Mouse (Mus musculus) bone marrow macrophage, adult 2 months (primary cell): ENCODE results near the gene Vwa7.

Experiments used
- CTCF ChIP-seq: IDR thresholded peaks from 2 replicates; pipeline ENCODE4 v1.5.1; 2012; ENCODE audit warnings: low read depth, mild to moderate bottlenecking, low read length, moderate library complexity
- POLR2A ChIP-seq: IDR thresholded peaks from 2 replicates; pipeline ENCODE4 v1.6.1; 2012; ENCODE audit warnings: mild to moderate bottlenecking, low read depth, low read length, borderline replicate concordance

DNA sequence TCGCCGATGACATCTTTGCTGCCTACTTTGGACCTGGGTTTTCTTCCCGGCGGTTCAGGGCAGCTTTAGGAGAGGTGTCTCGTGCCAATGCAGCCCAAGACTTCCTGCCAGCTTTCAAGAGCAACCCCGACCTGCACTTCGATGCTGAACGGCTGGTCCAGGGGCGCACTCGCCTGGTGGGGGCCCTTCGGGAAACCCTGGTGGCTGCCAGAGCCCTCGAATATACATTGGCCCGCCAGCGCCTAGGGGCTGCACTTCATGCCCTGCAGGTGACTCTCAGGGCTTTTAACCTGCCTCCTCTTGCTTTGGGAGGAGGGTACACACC lies 1.3 kb downstream of the Vwa7 start:
- no peak for TF ChIP-seq POLR2A
- no peak for TF ChIP-seq CTCF
